Mouse (Mus musculus): Measurements from ENCODE around the gene Slc1a2. TPM values are rescaled to one million over a fixed set of nuclear protein-coding genes. Genes with fewer than 3 reads are reported as not detected.

Slc1a2 gene
- polyA plus RNA-seq, 1 experiment from 2014 or later, result 0.32 TPM

Other genes with a start within 250 kb of the Slc1a2 start
- 1.8 and 2.3 TPM in 2 replicates for gene Fjx1, start 206.2 kb upstream of the Slc1a2 start, polyA plus RNA-seq (2014; fragmentation: Nextera tagmentation; extraction: Ambion mirVana)
- 1.1 and 1.5 TPM in 2 replicates for gene Pamr1, start 108.6 kb upstream of the Slc1a2 start, polyA plus RNA-seq (2014; fragmentation: Nextera tagmentation; extraction: Ambion mirVana)
- 22.9 and 24.3 TPM in 2 replicates for gene Cd44, start 243.0 kb downstream of the Slc1a2 start, polyA plus RNA-seq (2014; fragmentation: Nextera tagmentation; extraction: Ambion mirVana)

Data from heart, embryonic 14.5 days (tissue).